ENCODE assay signal across 8 mouse cellular contexts in genomic region chr10:93160807-93161510, GRCm38 (mm10). TPM values are rescaled to one million over a fixed set of nuclear protein-coding genes. Genes with fewer than 3 reads are reported as not detected.
DNase-seq lines count a peak whose midpoint lies in the region; ATAC-seq and TF ChIP-seq lines count a peak whose summit lies in the region.

Gene Cdk17 (plus strand): TSS chr10:93160875.

- in situ Hi-C loops in CH12.LX (cut with MboI; ENCODE audit: low pct_ligation_motif_present, low pct_unique_long_range_greater_than_20kb, low sequenced_read_pairs), result loop anchor here (10.0 to 25.0 kb wide), 4 partner anchors 86 to 264 kb away; no protein-coding TSS in a partner anchor

- H3K27ac ChIP-seq in CH12.LX (ENCODE audit: insufficient read depth, low read depth), result peak within 1 kb of the TSS; percentile 96
- H3K27ac ChIP-seq in lung, embryonic 16.5 days (ENCODE audit: low read length), result peak within 1 kb of the TSS; percentile 99

- H3K9me3 ChIP-seq in CH12.LX (replicated peaks; ENCODE audit: low read length), result no peaks in the 10 kb centered on the region
- no peaks in the 10 kb centered on the region for H3K9me3 ChIP-seq in lung, embryonic 16.5 days (ENCODE audit: control insufficient read depth, low read length)

- H3K4me1 ChIP-seq in CH12.LX (ENCODE audit: control insufficient read depth in 1 of 2, insufficient read depth in 2 of 2), result peaks cover 2 to 31% of the 10 kb centered on the region in 2 experiments; a peak in 3 of 4 replicates
- peaks cover 13% of the 10 kb centered on the region for H3K4me1 ChIP-seq in lung, embryonic 16.5 days (replicated peaks; ENCODE audit: control insufficient read depth, insufficient read depth, low read length)

- peak within 1 kb of the TSS; percentile 94 for H3K4me2 ChIP-seq in CH12.LX (ENCODE audit: insufficient read depth, low read depth, poor library complexity, severe bottlenecking)
- peak within 1 kb of the TSS; percentile 65 for H3K4me2 ChIP-seq in lung, embryonic 16.5 days (ENCODE audit: low read depth, low read length)

- no peak for TF ChIP-seq RAD21 in CH12.LX (IDR thresholded peaks at IDR 0.05; ENCODE audit: low read depth, low read length)

- dilution Hi-C loops in CH12.LX (cut with MboI; ENCODE audit: extremely low pct_ligation_motif_present, extremely low pct_unique_long_range_greater_than_20kb, low sequenced_read_pairs), result no loop called here

- no peaks in the 10 kb centered on the region for H3K36me3 ChIP-seq in CH12.LX (replicated peaks in 1 of 2; ENCODE audit: control insufficient read depth in 1 of 2, insufficient read depth in 1 of 2, low read length in 1 of 2)
- H3K36me3 ChIP-seq in lung, embryonic 16.5 days (ENCODE audit: control insufficient read depth, insufficient read depth, low read length), result no peaks in the 10 kb centered on the region

- ATAC-seq in lung, embryonic 16.5 days (ENCODE audit: low read depth), result peak; percentile 73

- TF ChIP-seq POLR2A in CH12.LX (IDR thresholded peaks at IDR 0.05; ENCODE audit: low read depth, low read length), result peak; percentile 19; the same call in 1 of the 2 replicates

- peaks cover 41% of the 10 kb centered on the region for H3K79me2 ChIP-seq in CH12.LX (replicated peaks; ENCODE audit: control insufficient read depth, extremely low read depth, insufficient read depth, poor library complexity, severe bottlenecking)

- no peak for TF ChIP-seq CTCF in CH12.LX (conservative IDR thresholded peaks at IDR 0.05 in 1 of 2, IDR thresholded peaks at IDR 0.05 in 1 of 2; ENCODE audit: low read depth in 2 of 2, low read length in 2 of 2)

- no peak for TF ChIP-seq EP300 in CH12.LX (IDR thresholded peaks at IDR 0.05; ENCODE audit: low read length)

- H3K27me3 ChIP-seq in CH12.LX (replicated peaks), result no peaks in the 10 kb centered on the region
- no peaks in the 10 kb centered on the region for H3K27me3 ChIP-seq in lung, embryonic 16.5 days (ENCODE audit: control insufficient read depth, insufficient read depth, low read depth, low read length)

- no peak for DNase-seq in CH12.LX (ENCODE audit: extremely low read depth)
- peak; percentile 64 to 81 for DNase-seq in cerebellum, adult 18-20 months
- DNase-seq in forelimb bud, embryonic 11.5 days (ENCODE audit: low read depth, low spot score), result peak; percentile 37
- DNase-seq in heart, postnatal 4 days, result peak; percentile 77
- peak; percentile 50 for DNase-seq in layer of hippocampus, adult 9-11 months
- DNase-seq in ovary, adult 18-20 months (ENCODE audit: low spot score), result peak; percentile 44
- DNase-seq in thymus, postnatal 14 days, result peak; percentile 85

- WGBS in lung, embryonic 16.5 days, result 0% methylated on average over 66 of the region's 97 CpGs

- H3K9ac ChIP-seq in CH12.LX (ENCODE audit: insufficient read depth, low read depth), result peak within 1 kb of the TSS; percentile 96
- H3K9ac ChIP-seq in lung, embryonic 16.5 days (ENCODE audit: low read length), result peak within 1 kb of the TSS; percentile 98

- H3K4me3 ChIP-seq in CH12.LX (replicated peaks in 1 of 3; ENCODE audit: low read depth in 2 of 3, low read length in 2 of 3, poor library complexity in 1 of 3), result peak within 1 kb of the TSS; percentile 85 to 100 (median 98)
- H3K4me3 ChIP-seq in lung, embryonic 16.5 days (ENCODE audit: low read length), result peak within 1 kb of the TSS; percentile 92

TF ChIP-seq in CH12.LX, 34 proteins besides CTCF, POLR2A, EP300 and RAD21:
- TF ChIP-seq CHD1 (IDR thresholded peaks at IDR 0.05; ENCODE audit: low read depth, low read length) (0 out of 2 replicates have a peak, but pooled peaks have one; percentile 56), NELFE (IDR thresholded peaks at IDR 0.05; ENCODE audit: low read depth, low read length) (no peak), CHD2 (IDR thresholded peaks at IDR 0.05; ENCODE audit: low read length) (no peak), ZKSCAN1 (IDR thresholded peaks at IDR 0.05; ENCODE audit: borderline replicate concordance, low read depth, low read length) (no peak), POLR2AphosphoS2 (IDR thresholded peaks at IDR 0.05; ENCODE audit: low read depth, low read length) (no peak), UBTF (IDR thresholded peaks at IDR 0.05; ENCODE audit: low read depth, low read length) (peak; percentile 86), MXI1 (IDR thresholded peaks at IDR 0.05; ENCODE audit: low read depth, low read length) (peak; percentile 34; the same call in 1 of the 2 replicates), RCOR1 (conservative IDR thresholded peaks at IDR 0.05; ENCODE audit: low read depth, low read length) (no peak), TCF12 (IDR thresholded peaks at IDR 0.05; ENCODE audit: low read depth, low read length) (peak; percentile 35), MAX (IDR thresholded peaks at IDR 0.05; ENCODE audit: low read length) (no peak), SIN3A (IDR thresholded peaks at IDR 0.05; ENCODE audit: low read length) (0 out of 2 replicates have a peak, but pooled peaks have one; percentile 25)
TF ChIP-seq in CH12.LX: peak in this region for 5.

RNA-seq across cellular contexts. Expression of gene Cdk17, which starts in this region (rescaled TPM):
- 26.4 and 28.5 TPM in 2 replicates for total RNA-seq in CH12.LX (2012; rRNA removed)
- total RNA-seq in CH12.LX (2014; rRNA removed), result 51.3 and 53.9 TPM in 2 replicates
- 20.0 and 23.4 TPM in 2 replicates for polyA plus RNA-seq in CH12.LX (2012; ENCODE audit: insufficient read length, low read depth)
- total RNA-seq in heart, postnatal 4 days (2021), result 10 to 100 TPM; 37.5 to 38.0 TPM
- polyA plus RNA-seq in lung, embryonic 16.5 days (2015; fragmentation: Nextera tagmentation; extraction: Ambion mirVana), result 15.0 and 15.8 TPM in 2 replicates
